Mouse (Mus musculus) lung, postnatal 25 days (tissue): ENCODE results near the gene Slc24a3.

ENCODE experiments used
- DNase-seq: peaks from one replicate; pipeline ENCODE4 v3.0.0; 2022; ENCODE audit warnings: low spot score

The Slc24a3 gene

GRCm38 (mm10) chr2:145438336-145438735 lies 270.8 kb downstream of the Slc24a3 start:
- DNase-seq, result no peak

DNA sequence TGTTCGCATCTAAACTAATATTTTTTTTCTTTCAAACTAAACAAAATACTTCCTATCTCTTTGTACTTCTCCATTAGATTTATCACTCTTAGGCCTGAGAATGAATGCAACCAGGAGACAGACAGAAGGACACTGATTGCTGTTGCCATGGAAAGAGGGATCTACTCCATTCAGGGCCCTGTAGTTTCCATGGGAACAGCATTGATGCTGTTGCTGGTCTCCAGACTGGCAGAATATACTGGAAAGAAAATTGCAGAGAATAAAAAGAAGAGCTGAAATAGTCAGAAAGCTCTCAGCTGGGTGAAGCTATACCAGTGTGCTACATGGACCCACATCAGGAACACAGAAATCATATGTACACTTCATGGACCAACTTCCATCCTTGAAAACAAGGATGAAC lies 272.2 kb downstream of the Slc24a3 start:
- no peak for DNase-seq

GRCm38 (mm10) chr2:145457106-145457747 lies 289.7 kb downstream of the Slc24a3 start:
- no peak for DNase-seq

DNA sequence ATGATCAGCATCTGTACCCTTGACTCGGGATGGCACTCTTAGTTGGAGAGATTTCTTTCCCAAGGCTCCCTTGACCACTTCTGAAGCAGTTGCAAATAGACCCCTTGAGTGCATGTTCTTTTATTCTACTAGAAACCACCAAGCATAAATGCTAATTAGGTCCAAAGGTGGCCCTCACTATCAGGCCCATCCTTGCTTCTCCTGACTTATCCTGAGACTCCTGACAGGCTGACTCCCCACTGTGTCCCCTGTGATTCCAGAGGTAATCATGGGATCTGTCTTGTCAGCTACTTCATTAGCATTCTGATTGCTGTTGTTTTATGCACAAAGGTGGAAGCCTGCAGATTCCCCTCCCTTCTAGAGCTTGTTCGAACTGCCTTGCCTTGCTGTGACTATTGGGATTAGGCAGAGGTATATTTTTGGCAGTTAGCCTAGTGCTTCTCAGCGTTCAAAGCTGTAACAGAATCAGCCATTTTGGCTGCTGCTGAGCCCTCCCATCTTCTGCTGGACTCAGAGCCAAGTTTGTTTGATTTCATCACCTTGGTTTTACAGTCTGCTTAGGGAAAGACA lies 293.4 kb downstream of the Slc24a3 start:
- no peak for DNase-seq

DNA sequence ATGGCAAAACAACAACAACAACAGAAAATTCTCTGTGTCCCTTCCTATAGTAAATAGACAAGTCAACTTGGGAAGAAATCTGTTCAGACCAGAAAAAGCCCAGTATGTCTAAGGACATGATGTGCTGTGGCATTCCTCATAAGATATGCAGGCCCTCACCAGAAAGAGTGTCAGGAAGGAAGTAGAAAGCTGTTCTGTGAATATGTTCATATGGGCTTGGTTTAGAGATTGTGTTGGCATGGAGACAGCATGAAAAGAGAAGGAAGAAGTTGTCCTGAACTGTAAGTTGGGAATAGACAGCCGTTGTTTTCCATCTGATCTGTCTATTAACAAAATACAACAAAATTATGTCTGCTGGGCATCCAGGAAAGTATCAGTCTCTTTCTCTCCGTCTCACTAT lies 294.7 kb downstream of the Slc24a3 start:
- DNase-seq, result no peak

DNA sequence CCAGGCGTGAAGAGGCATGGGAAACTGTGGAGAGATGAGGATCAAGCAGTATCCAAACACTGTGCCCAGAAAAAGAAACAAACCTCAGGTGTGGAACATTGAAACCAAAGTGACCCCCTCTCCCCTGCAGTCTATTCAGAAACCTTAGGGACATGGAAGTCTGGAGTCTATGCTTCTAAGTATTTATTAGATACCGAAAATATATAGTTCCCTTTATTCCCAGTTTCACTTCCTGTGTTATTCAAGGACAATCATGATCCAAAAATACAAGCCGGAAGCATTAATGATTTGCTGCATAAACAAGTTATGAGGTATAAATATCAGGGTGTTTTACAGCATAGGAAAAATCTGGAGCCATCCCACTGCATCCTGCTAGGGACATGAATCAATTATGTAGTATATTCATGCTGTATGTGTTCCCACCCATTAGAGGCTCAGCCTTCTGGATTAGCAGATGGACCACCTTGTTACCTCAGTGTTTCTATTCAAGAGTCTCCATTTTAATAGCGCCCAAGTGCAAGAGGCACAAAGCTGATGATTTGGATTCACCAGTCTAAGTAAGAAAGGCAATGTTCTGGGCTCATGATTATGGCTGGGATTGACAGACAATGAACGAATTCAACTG lies 301.3 kb downstream of the Slc24a3 start:
- no peak for DNase-seq

DNA sequence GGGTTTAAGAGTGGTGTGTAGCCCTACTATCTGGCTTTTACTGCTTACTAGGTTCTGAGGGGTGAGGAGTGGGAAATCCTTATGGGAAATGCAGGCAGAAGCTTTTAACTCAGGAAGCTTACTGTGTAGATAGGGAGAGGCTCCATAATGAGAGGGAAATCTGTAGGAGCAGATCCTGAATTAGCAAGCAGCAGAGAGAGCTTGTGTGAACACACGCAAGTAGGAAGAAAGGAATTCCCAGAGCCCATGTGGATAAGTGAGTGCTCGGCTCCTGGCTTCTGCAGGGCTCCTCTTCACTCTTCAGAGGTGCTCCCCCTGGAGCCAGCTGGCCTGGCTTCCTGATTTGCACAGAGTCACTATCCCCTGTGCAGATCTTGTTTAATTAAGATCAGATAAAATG lies 309.9 kb downstream of the Slc24a3 start:
- no peak for DNase-seq

GRCm38 (mm10) chr2:145479676-145480075 lies 312.1 kb downstream of the Slc24a3 start:
- no peak for DNase-seq

DNA sequence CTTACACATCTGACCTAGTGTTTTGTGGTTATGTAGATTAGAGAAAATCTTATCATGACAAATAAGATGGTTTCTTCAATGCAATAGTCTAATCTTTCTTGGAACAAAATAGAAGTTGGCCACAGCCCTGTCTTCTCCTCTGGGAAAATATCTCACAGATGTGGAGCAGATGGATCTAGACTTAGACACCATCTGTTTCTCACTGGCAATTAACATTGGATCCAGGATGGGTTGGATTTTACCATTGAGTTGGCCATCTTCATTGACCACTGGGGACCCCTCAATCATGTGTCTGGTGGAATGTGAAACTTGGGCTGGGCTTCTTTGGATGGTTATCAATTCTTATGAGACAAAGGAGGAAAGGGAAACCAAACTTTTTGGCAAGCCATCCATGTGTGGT lies 332.7 kb downstream of the Slc24a3 start:
- DNase-seq, result no peak

DNA sequence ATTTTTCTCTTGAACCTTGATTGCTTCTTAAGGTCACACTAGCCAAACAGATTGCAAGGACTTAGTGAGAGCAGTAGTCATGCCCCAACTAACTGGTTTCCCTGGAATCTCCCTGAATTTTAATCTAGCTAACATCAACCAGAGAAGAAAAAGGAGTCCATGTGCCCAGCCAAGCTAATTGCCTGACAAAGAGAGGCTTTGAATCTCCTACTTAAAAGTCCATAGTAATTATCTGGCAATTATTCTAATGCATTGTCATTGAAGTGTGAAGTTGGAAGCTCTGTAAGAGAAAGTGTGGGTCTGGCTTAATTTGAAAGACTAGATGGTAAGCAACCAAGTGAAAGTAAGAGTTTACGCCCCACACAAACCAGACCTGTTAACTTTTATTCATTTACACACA lies 333.9 kb downstream of the Slc24a3 start:
- DNase-seq, result no peak

DNA sequence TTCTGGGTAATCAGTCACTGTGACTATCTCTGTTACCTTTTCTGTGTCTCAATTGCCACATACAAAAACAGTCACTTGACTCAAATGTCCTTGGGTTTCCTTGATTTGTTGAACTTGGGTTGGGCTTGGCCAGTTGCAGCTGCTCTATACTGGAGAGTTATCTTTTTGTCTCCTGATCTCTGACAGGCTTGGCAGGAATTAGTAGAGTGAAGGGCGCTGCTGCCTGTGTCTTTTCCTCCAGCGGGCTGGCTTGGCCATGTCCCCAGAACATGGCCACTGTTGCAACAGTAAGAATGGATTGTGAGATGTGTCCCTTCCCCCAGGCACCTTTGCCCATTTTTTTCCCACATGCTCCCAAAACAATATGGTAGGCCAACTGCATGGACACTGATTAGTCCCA lies 340.1 kb downstream of the Slc24a3 start:
- DNase-seq, result no peak

DNA sequence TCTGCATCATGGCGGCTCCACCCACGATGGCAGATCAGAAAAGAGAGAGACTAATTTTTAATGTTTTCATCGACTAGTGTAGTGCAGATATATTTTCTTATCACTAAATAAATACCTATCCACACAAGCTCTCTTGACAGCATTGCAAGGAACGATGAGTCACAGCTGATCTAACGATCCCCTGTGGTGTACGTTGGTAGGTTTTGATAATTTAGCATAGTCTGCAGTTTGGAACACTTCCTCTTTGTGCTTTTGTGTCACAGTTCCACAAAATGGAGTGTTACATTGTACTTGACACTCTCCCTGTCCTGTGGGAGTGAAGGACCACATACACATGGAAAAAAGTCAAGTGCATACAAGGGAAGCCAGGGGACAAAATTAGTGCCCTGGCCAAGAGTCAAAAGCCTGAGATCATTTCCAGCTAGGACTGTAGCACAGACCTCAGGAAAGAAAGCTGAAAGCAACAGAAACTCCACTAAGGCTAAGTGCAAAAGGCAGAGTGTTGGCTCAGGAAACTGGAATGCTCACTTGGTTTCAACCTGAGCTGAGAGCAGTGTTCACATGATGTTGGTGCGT lies 343.2 kb downstream of the Slc24a3 start:
- no peak for DNase-seq

DNA sequence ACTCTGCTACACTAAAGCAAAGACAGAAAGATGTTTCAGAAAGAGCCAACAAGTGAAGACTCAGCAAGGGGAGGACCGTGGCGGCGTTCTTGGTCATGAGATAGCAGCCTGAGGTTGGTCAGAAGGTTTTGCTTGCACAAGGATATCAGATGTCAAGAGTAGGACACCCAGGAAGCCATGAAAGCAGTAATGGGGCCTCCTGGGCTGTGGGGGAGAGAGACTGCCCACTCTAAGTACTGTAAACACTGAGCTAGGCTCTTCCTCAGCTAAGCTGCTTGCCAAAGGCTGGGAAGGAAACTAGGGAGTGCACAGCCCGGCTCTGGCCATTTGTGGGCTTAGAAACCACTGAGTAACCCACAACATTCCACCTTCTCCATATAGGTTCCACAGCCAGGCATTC lies 348.4 kb downstream of the Slc24a3 start:
- DNase-seq, result no peak

GRCm38 (mm10) chr2:145517346-145517745 lies 349.8 kb downstream of the Slc24a3 start:
- DNase-seq, result peak; percentile 61

DNA sequence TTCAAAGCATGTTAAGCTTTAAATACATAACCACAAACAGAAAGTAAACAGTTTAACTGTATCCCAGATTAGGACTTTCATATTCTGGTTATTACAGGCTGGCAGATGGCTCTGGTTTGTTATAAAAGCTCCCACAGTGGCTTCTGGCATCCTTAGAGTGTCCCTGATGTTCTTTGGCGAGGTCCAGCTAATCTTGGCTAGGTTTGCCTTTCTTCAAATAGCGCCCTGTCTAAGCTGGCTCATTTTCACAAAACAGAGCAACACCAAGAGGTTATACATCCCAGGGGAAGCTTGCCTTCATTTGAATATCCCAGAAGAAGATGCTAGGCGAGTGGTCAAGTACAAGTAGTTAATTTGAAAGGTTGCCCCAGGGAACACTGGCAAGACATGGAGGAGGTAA lies 354.5 kb downstream of the Slc24a3 start:
- DNase-seq, result peak; percentile 12

GRCm38 (mm10) chr2:145523381-145523780 lies 355.8 kb downstream of the Slc24a3 start:
- DNase-seq, result no peak

- DNase-seq, result no peak
Observed at GRCm38 (mm10) chr2:145527151-145527550, 359.6 kb downstream of the Slc24a3 start.

DNA sequence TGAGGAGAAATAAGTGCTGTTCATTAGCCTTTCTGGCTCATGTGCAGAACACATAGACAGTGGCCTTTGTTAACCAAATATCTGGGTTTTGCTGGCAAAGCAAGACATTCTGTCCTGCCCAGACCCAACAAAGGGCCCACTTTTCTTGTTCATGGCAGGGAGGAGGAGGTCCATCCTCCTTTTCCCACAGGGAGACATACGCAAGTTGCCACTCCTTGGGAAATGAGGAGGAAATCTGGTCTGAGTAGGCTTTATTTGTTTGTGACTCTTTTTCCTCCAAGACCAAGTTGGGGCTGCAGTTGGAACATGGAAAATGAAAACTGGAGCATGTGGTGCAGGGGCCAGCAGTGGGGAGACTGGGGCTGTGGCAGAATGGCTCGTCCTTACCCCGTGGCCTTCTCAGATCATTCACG lies 363.4 kb downstream of the Slc24a3 start:
- no peak for DNase-seq

DNA sequence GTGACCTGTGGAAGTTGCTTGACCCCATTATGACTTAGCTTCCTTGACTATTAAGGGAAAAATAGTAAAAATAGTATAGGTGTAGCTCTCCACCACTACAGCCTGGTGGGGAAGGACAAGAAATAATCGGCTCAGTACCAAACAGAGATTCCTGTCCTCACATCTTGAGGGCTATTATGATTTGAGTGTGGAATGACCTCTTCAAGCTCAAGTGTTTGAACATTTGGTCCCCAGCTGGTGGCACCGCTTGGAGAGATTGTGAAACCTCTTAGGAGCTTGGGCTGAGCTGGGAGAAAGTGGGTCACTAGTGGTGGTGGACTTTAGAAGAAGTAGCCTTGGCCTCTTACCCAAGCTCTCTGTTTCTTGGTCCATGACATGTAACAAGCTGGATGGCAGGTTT lies 365.5 kb downstream of the Slc24a3 start:
- DNase-seq, result peak; percentile 85

GRCm38 (mm10) chr2:145535307-145535706 lies 367.8 kb downstream of the Slc24a3 start:
- DNase-seq, result no peak

DNA sequence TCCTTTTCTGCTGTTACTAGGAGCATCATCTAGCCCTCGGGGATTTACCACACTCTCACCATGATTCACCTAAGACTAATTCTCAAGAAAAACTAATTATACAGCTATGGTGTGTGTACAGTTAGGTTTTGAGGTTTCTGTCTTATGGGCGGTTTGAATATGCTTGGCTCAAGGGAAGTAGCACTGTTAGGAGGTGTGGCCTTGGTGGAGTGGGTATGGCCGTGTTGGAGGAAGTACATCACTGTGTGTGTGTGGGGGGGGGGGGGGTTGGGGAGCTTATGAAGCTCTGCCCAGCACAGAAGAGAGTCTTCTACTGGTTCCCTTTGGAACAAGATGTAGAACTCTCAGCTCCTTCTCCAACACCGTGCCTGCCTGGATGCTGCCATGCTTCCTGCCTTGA lies 368.2 kb downstream of the Slc24a3 start:
- DNase-seq, result no peak

DNA sequence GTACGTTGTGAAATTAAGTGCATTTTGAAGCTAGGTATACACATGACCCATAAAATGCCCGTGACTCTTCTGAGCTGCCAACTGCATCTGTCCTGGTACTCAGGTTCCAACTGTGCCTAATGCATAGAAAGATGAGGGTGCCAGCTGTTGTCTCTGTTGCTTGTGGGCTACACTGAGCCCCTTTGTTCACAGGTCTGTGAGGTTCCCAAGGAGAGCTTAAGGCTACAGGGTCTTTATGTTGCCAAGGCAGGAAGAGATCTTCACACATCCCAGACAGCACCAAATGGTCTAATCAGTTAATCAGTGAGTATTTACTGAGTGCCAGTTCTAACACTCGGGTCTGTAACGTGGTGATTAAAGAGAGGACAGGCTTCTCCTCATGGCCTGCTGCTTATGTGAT lies 369.4 kb downstream of the Slc24a3 start:
- no peak for DNase-seq

GRCm38 (mm10) chr2:145541695-145542094 lies 374.1 kb downstream of the Slc24a3 start:
- no peak for DNase-seq
